ENCODE assay signal across 19 mouse cellular contexts in the genomic region with DNA sequence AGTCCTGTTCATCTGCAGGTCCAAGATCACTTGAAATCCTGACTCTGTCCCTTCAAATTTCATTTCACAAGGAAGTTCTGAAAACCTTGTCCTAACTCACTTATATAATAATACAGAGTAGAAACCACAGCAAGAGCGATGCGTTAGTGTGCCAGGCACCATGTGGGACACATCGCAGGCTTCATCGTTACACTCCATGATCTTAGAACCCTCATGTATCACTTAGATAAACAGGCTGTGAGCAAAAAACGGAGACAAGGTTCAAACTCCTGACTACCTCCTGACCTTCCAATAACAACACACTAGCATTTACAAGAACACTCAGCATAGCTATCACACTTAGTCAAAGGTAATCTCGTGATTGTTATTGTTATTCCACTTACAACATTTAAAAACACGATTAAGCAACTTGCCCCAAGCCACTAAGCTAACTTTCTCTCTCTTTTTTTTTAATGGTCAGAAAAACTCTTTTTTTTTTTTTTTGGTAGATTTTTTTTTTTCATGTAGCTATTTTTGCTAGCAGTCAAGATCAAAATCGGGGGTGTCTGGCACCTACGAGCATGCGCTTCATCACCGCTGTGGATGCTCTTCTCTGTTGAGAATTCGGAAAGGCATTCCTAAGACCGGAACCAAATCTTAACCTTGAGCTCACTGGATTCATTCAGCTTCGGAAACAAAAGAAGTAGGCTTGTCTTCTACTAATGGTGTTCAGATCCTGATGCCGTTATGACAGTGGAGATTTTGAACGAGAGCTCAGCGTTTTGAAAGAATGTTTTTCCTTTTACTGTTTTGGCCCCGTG.
DNase-seq lines count a peak whose midpoint lies in the region; ATAC-seq lines count a peak whose summit lies in the region.
"Had no signal": no experiment of that assay in that cellular context is flagged by ENCODE, and none has a peak within 500 bp of the region (broad histone marks: within the 10 kb centered on the region; RNA-seq: fewer than 3 reads in every experiment).

No protein-coding gene starts in this region.

- WGBS in lung, embryonic 15.5 days: 56% methylated on average over 18 of the region's 18 CpGs

- no peak overlapping the region for H3K4me3 ChIP-seq in lung, embryonic 15.5 days
- H3K4me3 ChIP-seq: embryonic facial prominence, embryonic 10.5 days; forebrain, embryonic 10.5 days; heart, embryonic 13.5 days; hindbrain, embryonic 15.5 days had no signal

- H3K4me1 ChIP-seq in lung, embryonic 15.5 days: no peaks in the 10 kb centered on the region
- H3K4me1 ChIP-seq: embryonic facial prominence, embryonic 10.5 days; forebrain, embryonic 10.5 days; hindbrain, embryonic 15.5 days had no signal

- peak; percentile 46; the same call in 1 of the 2 replicates for ATAC-seq in lung, embryonic 15.5 days (ENCODE audit: borderline replicate concordance, extremely low read depth, low FRiP score, low TSS enrichment)
- ATAC-seq: forebrain, embryonic 14.5 days; intestine, embryonic 16.5 days had no signal

- H3K36me3 ChIP-seq in lung, embryonic 15.5 days: no peaks in the 10 kb centered on the region
- H3K36me3 ChIP-seq: embryonic facial prominence, embryonic 10.5 days; forebrain, embryonic 10.5 days; G1E; heart, embryonic 13.5 days; hindbrain, embryonic 15.5 days had no signal

- H3K9ac ChIP-seq in lung, embryonic 15.5 days: no peak overlapping the region
- H3K9ac ChIP-seq: heart, embryonic 13.5 days; hindbrain, embryonic 15.5 days had no signal

- H3K9me3 ChIP-seq in lung, embryonic 15.5 days: no peaks in the 10 kb centered on the region
- H3K9me3 ChIP-seq: embryonic facial prominence, embryonic 10.5 days; forebrain, embryonic 10.5 days; G1E; heart, embryonic 13.5 days; hindbrain, embryonic 15.5 days had no signal

- no peak overlapping the region for H3K27ac ChIP-seq in lung, embryonic 15.5 days
- H3K27ac ChIP-seq: embryonic facial prominence, embryonic 10.5 days; forebrain, embryonic 10.5 days; heart, embryonic 13.5 days; hindbrain, embryonic 15.5 days had no signal

- H3K4me2 ChIP-seq in lung, embryonic 15.5 days: no peak overlapping the region
- H3K4me2 ChIP-seq: heart, embryonic 13.5 days; hindbrain, embryonic 15.5 days had no signal

- no peaks in the 10 kb centered on the region for H3K27me3 ChIP-seq in lung, embryonic 15.5 days
- H3K27me3 ChIP-seq: heart, embryonic 13.5 days; hindbrain, embryonic 15.5 days had no signal

- no peak for DNase-seq in lung, postnatal 14 days
- DNase-seq in ES-CJ7 (ENCODE audit: low read depth, low spot score) (peak; percentile 16), NIH3T3 (ENCODE audit: low read depth) (peak; percentile 37), adipocyte (ENCODE audit: low spot score) (peak; percentile 62)
- DNase-seq in cerebellum, adult 9-10 months: no peak
- no peak for DNase-seq in neural tube, embryonic 10.5 days (ENCODE audit: extremely low spot score, low spot score)
- DNase-seq: adrenal gland, postnatal 14 days; cerebellum, adult 18-20 months; cerebellum, postnatal 10 days; gastrocnemius, postnatal 14 days; heart, postnatal 36 days had no signal

Comparison
In these comparisons a context has a peak if more than half of its experiments do, and no peak if none do; other contexts are left out.
1. DNase-seq: peak in ES-CJ7 (single experiment), NIH3T3 (single experiment) and adipocyte (single experiment); none in lung, postnatal 14 days (single experiment), cerebellum, adult 9-10 months (single experiment) and neural tube, embryonic 10.5 days (single experiment).